Mouse (Mus musculus) liver, adult 2 months (tissue): ENCODE results near the gene Tmem145.

Experiments
- CTCF ChIP-seq: fragments of 200-500 bp; IDR thresholded peaks from 2 replicates; pipeline ENCODE4 v1.5.1; 2011; ENCODE audit warnings: low read depth, low read length, control low read depth
- POLR2A ChIP-seq: fragments of 200-500 bp; IDR thresholded peaks from 2 replicates; pipeline ENCODE4 v1.6.1; 2011; ENCODE audit warnings: low read length, control low read depth; ENCODE audit not compliant: insufficient read depth; ENCODE audit errors: extremely low read depth

DNA sequence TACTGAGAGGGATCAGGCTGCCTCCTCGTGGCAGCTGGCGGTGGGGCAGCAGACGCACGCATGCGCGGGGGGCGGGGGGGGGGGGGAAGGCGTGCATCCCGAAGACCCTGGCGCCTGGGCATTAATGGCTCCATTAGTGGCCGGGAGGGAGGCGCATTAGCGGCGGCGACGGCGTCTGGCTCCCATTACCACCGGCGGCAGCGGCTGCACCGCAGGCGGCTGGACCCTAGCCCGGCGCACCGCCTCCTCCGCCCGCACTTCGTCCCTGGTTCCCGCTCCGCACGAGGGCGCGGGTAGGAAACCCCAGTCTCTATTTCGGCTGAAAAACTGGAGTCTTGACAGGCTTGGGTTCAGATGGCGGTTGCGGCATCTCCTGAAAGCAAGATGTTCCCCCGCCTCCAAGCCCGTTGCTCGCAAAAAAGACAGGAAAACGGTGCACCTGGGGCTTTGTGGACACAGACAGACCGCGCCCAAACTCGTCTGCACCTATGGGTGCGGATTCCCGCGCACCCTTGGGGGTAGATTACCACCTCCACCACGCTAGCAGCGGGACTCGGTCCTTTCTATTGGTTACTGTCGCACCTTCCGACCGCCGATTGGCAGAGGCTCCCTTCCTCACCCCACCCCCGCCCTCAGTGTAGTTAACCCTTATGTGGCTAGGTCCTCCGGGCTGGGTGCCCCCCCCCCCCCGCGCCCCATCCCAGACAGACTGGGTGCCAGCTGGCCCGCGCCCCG lies 27.4 kb upstream of the Tmem145 start:
- TF ChIP-seq CTCF (peak; percentile 74), POLR2A (peak; percentile 56; the same call in 1 of the 2 replicates)
